Mouse (Mus musculus) testis, adult 2 months (tissue): Measurements from ENCODE around the gene Slc7a6os.

ENCODE experiments used
- CTCF ChIP-seq: fragments of 200-500 bp; IDR thresholded peaks from 2 replicates; pipeline ENCODE4 v1.5.1; 2012; ENCODE audit warnings: low read depth, mild to moderate bottlenecking, inconsistent platforms, low read length, moderate library complexity; ENCODE audit not compliant: control insufficient read depth, insufficient read depth, insufficient replicate concordance
- POLR2A ChIP-seq: fragments of 200-500 bp; IDR thresholded peaks from 2 replicates; pipeline ENCODE4 v1.6.1; 2012; ENCODE audit warnings: low read depth, mild to moderate bottlenecking, inconsistent platforms, low read length, moderate library complexity; ENCODE audit not compliant: control insufficient read depth

DNA sequence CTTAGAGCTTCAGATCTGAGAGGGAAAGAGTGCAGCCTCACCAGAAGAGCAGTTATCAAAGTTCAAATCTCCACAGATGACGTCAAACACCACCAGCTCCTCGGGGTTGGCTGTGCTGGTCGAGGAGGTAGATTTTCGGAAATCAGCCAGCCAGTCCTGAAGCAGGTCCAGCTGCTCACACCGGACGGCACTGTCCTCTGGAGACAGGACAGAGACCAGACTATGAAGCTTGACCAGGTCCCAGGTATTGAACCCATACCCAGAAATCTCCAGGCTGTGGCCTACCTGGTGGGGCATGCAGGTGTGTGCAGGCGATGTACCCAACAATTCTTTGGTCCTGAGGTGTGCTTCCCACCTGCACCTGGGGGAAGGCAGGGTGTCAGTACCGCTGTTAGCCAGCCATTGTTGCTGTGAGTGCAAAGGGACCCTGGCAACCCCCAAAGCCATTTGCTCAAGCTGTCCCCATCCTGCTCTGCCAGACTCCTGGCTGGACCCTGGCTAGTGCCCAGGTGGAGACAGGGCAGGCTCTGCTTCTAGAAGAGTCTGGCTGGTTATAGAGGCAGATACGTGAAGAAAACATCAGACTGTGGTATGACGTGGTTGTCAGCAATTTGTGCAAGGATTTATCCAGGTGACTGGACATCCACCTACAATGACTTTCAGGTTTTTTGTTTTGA is 49.0 kb upstream of the Slc7a6os start:
- TF ChIP-seq POLR2A (no peak), CTCF (no peak)
